Mouse (Mus musculus) myocyte (in vitro differentiated cells): Measurements from ENCODE around the gene AC129217.1. TPM values are rescaled to one million over a fixed set of nuclear protein-coding genes. Genes with fewer than 3 reads are reported as not detected.
A peak's percentile ranks its signal among the peaks of the same experiment; 100 is the strongest.

Experiments
- H3K27me3 ChIP-seq: one replicate; pipeline ENCODE4 v1.6.1; 2011; ENCODE audit not compliant: control insufficient read depth, insufficient read depth, insufficient read length
- H3K36me3 ChIP-seq: one replicate; pipeline ENCODE4 v1.6.1; 2011; ENCODE audit not compliant: control insufficient read depth, insufficient read depth
- H3K4me2 ChIP-seq: one replicate; pipeline ENCODE4 v1.6.1; 2011; ENCODE audit warnings: low read depth, control low read depth
- H3K4me3 ChIP-seq: one replicate; pipeline ENCODE4 v1.5.1; 2011; ENCODE audit warnings: mild to moderate bottlenecking, control low read depth, moderate library complexity
- H3K79me2 ChIP-seq: one replicate; pipeline ENCODE4 v1.6.1; 2011; ENCODE audit not compliant: control insufficient read depth, insufficient read depth
- H3ac ChIP-seq: one replicate; pipeline ENCODE4 v1.6.1; 2011; ENCODE audit not compliant: control insufficient read depth, insufficient read length
- CEBPB ChIP-seq: IDR thresholded peaks from 2 replicates; pipeline ENCODE4 v1.6.1; 2011; ENCODE audit warnings: mild to moderate bottlenecking, moderate library complexity; ENCODE audit not compliant: poor library complexity, insufficient read depth, severe bottlenecking
- E2F4 ChIP-seq: IDR thresholded peaks from one replicate; pipeline ENCODE4 v1.6.1; 2011; ENCODE audit warnings: mild to moderate bottlenecking, control low read depth, moderate library complexity; ENCODE audit not compliant: insufficient read depth
- MAX ChIP-seq: IDR thresholded peaks from one replicate; pipeline ENCODE4 v1.6.1; 2011; ENCODE audit warnings: low read depth, mild to moderate bottlenecking, control low read depth
- MYOD1 ChIP-seq, 3 experiments: IDR thresholded peaks; one replicate each; pipeline ENCODE4 v1.6.1; 2011; ENCODE audit warnings: control low read depth in 2 of 3, low read depth in 2 of 3, mild to moderate bottlenecking in 2 of 3, moderate library complexity in 1 of 3; ENCODE audit not compliant: insufficient read length in 2 of 3, control insufficient read depth in 1 of 3
- MYOG ChIP-seq, 3 experiments: IDR thresholded peaks; one replicate each; pipeline ENCODE4 v1.6.1; 2011; ENCODE audit warnings: control low read depth in 2 of 3, low read depth in 2 of 3, mild to moderate bottlenecking in 2 of 3; ENCODE audit not compliant: insufficient read length in 2 of 3, control insufficient read depth in 1 of 3, insufficient read depth in 1 of 3
- POLR2A ChIP-seq: IDR thresholded peaks from one replicate; pipeline ENCODE4 v1.6.1; 2011; ENCODE audit warnings: low read depth, mild to moderate bottlenecking, control low read depth, moderate library complexity; ENCODE audit not compliant: insufficient read length
- POLR2AphosphoS2 ChIP-seq: IDR thresholded peaks from one replicate; pipeline ENCODE4 v1.6.1; 2011; ENCODE audit warnings: low read depth, control low read depth; ENCODE audit not compliant: insufficient read length
- REST ChIP-seq: IDR thresholded peaks from one replicate; pipeline ENCODE4 v1.6.1; 2011; ENCODE audit warnings: mild to moderate bottlenecking, control low read depth, moderate library complexity; ENCODE audit not compliant: insufficient read depth, insufficient read length
- SRF ChIP-seq: IDR thresholded peaks from one replicate; pipeline ENCODE4 v1.6.1; 2011; ENCODE audit warnings: low read depth; ENCODE audit not compliant: control insufficient read depth, insufficient read length
- TCF12 ChIP-seq: IDR thresholded peaks from one replicate; pipeline ENCODE4 v1.6.1; 2011; ENCODE audit warnings: mild to moderate bottlenecking, control low read depth; ENCODE audit not compliant: poor library complexity, insufficient read depth, severe bottlenecking
- TCF3 ChIP-seq: IDR thresholded peaks from one replicate; pipeline ENCODE4 v1.6.1; 2011; ENCODE audit warnings: low read depth, control low read depth; ENCODE audit not compliant: insufficient read length
- USF1 ChIP-seq: IDR thresholded peaks from one replicate; pipeline ENCODE4 v1.6.1; 2011; ENCODE audit warnings: low read depth, mild to moderate bottlenecking, control low read depth, moderate library complexity
- polyA plus RNA-seq: library from polyadenylated mRNA; unstranded; fragments of >200 nt; fragmentation: generic; extraction: Trizol; gene quantifications from one replicate; pipeline ENCODE4 v1.2.1, GENCODE M21; 2012; ENCODE audit warnings: missing spikeins

AC129217.1 gene
- polyA plus RNA-seq, 1 experiment: 1.00 TPM

- H3K4me2 ChIP-seq: peak overlapping the region; percentile 56
- no peaks in the 10 kb centered on the region for H3K79me2 ChIP-seq
- peak overlapping the region; percentile 19 for H3K4me3 ChIP-seq
- no peaks in the 10 kb centered on the region for H3K27me3 ChIP-seq
- peaks cover 30% of the 10 kb centered on the region for H3K36me3 ChIP-seq
- TF ChIP-seq CEBPB (no peak), MAX (no peak), SRF (no peak), USF1 (no peak), POLR2AphosphoS2 (no peak), MYOG (IDR thresholded peaks at IDR 0.05; ENCODE audit: control insufficient read depth in 1 of 3, insufficient read depth in 1 of 3, insufficient read length in 2 of 3, low read depth in 2 of 3) (no peak), E2F4 (no peak), MYOD1 (IDR thresholded peaks at IDR 0.05; ENCODE audit: control insufficient read depth in 1 of 3, insufficient read length in 2 of 3, low read depth in 2 of 3) (no peak), TCF12 (no peak), REST (no peak), TCF3 (no peak), POLR2A (no peak)
- H3ac ChIP-seq: no peak overlapping the region
These were observed 8.6 kb downstream of the AC129217.1 start for GRCm38 (mm10) chr19:8838041-8838730.

- peak within 1 kb of the TSS; percentile 56 for H3K4me2 ChIP-seq
- H3K79me2 ChIP-seq: no peaks in the 10 kb centered on the region
- H3K27me3 ChIP-seq: no peaks in the 10 kb centered on the region
- H3ac ChIP-seq: no peak within 1 kb of the TSS
- H3K36me3 ChIP-seq: peaks cover 24% of the 10 kb centered on the region
- TF ChIP-seq POLR2AphosphoS2: peak; percentile 22
- no peak for TF ChIP-seq TCF12
- TF ChIP-seq TCF3: no peak
- H3K4me3 ChIP-seq: peak within 1 kb of the TSS; percentile 19
These were observed 9.7 kb downstream of the AC129217.1 start, which contains the start of gene Gng3 for GRCm38 (mm10) chr19:8839103-8839907. TSS of gene Gng3 (minus strand) at chr19:8839194.

- H3K27me3 ChIP-seq: no peaks in the 10 kb centered on the region
- TF ChIP-seq MYOG (IDR thresholded peaks at IDR 0.05; ENCODE audit: control insufficient read depth in 1 of 3, insufficient read depth in 1 of 3, insufficient read length in 2 of 3, low read depth in 2 of 3) (no peak), TCF12 (no peak), SRF (no peak), POLR2A (no peak), MYOD1 (IDR thresholded peaks at IDR 0.05; ENCODE audit: control insufficient read depth in 1 of 3, insufficient read length in 2 of 3, low read depth in 2 of 3) (no peak), CEBPB (no peak), MAX (no peak), POLR2AphosphoS2 (no peak), USF1 (no peak), E2F4 (no peak), TCF3 (no peak), REST (no peak)
- H3K36me3 ChIP-seq: peaks cover 19% of the 10 kb centered on the region
- no peaks in the 10 kb centered on the region for H3K79me2 ChIP-seq
- H3ac ChIP-seq: no peak overlapping the region
- no peak overlapping the region for H3K4me3 ChIP-seq
- H3K4me2 ChIP-seq: no peak overlapping the region
These were observed 10.6 kb downstream of the AC129217.1 start for GRCm38 (mm10) chr19:8839908-8840791.

GRCm38 (mm10) chr19:8841012-8841411, 11.4 kb downstream of the AC129217.1 start:
- Histone ChIP-seq H3ac (no peak overlapping the region), H3K79me2 (no peaks in the 10 kb centered on the region), H3K4me3 (no peak overlapping the region), H3K27me3 (no peaks in the 10 kb centered on the region), H3K36me3 (peaks cover 18% of the 10 kb centered on the region), H3K4me2 (no peak overlapping the region)
- TF ChIP-seq TCF12 (no peak), MYOD1 (IDR thresholded peaks at IDR 0.05; ENCODE audit: control insufficient read depth in 1 of 3, insufficient read length in 2 of 3, low read depth in 2 of 3) (no peak), SRF (no peak), E2F4 (no peak), TCF3 (no peak), REST (no peak), CEBPB (no peak), POLR2AphosphoS2 (no peak), USF1 (no peak), POLR2A (no peak), MYOG (IDR thresholded peaks at IDR 0.05; ENCODE audit: control insufficient read depth in 1 of 3, insufficient read depth in 1 of 3, insufficient read length in 2 of 3, low read depth in 2 of 3) (no peak), MAX (no peak)
